Mouse (Mus musculus) ES-E14 (cell line): Measurements from ENCODE around the gene Usp48. TPM values are rescaled to one million over a fixed set of nuclear protein-coding genes. Genes with fewer than 3 reads are reported as not detected.

Experiments
- DNase-seq: peaks from one replicate; pipeline ENCODE4 v3.0.0-alpha.2; 2013; ENCODE audit warnings: low read depth, low spot score
- H3K27ac ChIP-seq: 2 replicates; pipeline ENCODE4 v1.5.1; 2012; ENCODE audit warnings: low read depth, mild to moderate bottlenecking, low read length, moderate library complexity, mixed read lengths; ENCODE audit not compliant: poor library complexity, insufficient read depth, severe bottlenecking
- H3K36me3 ChIP-seq: 2 replicates; pipeline ENCODE4 v1.6.1; 2012; ENCODE audit warnings: mild to moderate bottlenecking, low read length, moderate library complexity, mixed read lengths; ENCODE audit not compliant: control insufficient read depth, poor library complexity, insufficient read depth, severe bottlenecking
- H3K4me1 ChIP-seq, 2 experiments: fragments of 150-350 bp in 1 of 2; sonication (generic) in 1 of 2; 2 replicates each; pipeline ENCODE4 v1.6.1; 2012; ENCODE audit warnings: low read length in 2 of 2, mild to moderate bottlenecking in 1 of 2, mixed read lengths in 1 of 2; ENCODE audit not compliant: control insufficient read depth in 2 of 2, insufficient read depth in 2 of 2, poor library complexity in 1 of 2
- H3K4me3 ChIP-seq, 2 experiments: fragments of 150-350 bp in 1 of 2; sonication (generic) in 1 of 2; 2 replicates each; pipeline ENCODE4 v1.5.1; 2012; ENCODE audit warnings: low read length in 2 of 2, low read depth in 1 of 2, mild to moderate bottlenecking in 1 of 2, mixed read lengths in 1 of 2; ENCODE audit not compliant: insufficient read depth in 1 of 2, poor library complexity in 1 of 2, severe bottlenecking in 1 of 2
- H3K9ac ChIP-seq: 2 replicates; pipeline ENCODE4 v1.6.1; 2012; ENCODE audit warnings: low read depth, mild to moderate bottlenecking, low read length, mixed read lengths; ENCODE audit not compliant: poor library complexity, insufficient read depth, severe bottlenecking
- H3K9me3 ChIP-seq: fragments of 150-350 bp; sonication (generic); 2 replicates; pipeline ENCODE4 v1.6.1; 2012; ENCODE audit warnings: low read depth, mild to moderate bottlenecking, low read length; ENCODE audit not compliant: control insufficient read depth, insufficient read depth
- CHD2 ChIP-seq: IDR thresholded peaks from 2 replicates; pipeline ENCODE4 v1.6.1; 2014; ENCODE audit warnings: mild to moderate bottlenecking, low read depth, low read length, inconsistent platforms
- HCFC1 ChIP-seq: IDR thresholded peaks from 2 replicates; pipeline ENCODE4 v1.6.1; 2012; ENCODE audit warnings: low read length, inconsistent platforms, borderline replicate concordance; ENCODE audit not compliant: insufficient read depth
- MAFK ChIP-seq: IDR thresholded peaks from 2 replicates; pipeline ENCODE4 v1.6.1; 2014; ENCODE audit warnings: mild to moderate bottlenecking, low read depth, low read length, inconsistent platforms; ENCODE audit not compliant: insufficient read depth
- ZC3H11A ChIP-seq: IDR thresholded peaks from 2 replicates; pipeline ENCODE4 v1.6.1; 2012; ENCODE audit warnings: low read depth, mild to moderate bottlenecking, inconsistent platforms, low read length, borderline replicate concordance
- in situ Hi-C, 2 experiments: fragments of 600-800 bp; cut with MboI; formaldehyde crosslinking; loops; one replicate each; pipeline ENCODE4 v1.15.1; 2025; ENCODE audit warnings: low sequenced_read_pairs in 2 of 2, inconsistent platforms in 1 of 2; ENCODE audit not compliant: unreplicated experiment in 2 of 2
- total RNA-seq: library from RNA; depleted of rRNA; stranded (reverse); fragments of 300-350 nt; gene quantifications from 2 replicates; pipeline ENCODE4 v1.2.3, GENCODE M21; 2012

Usp48 gene
- total RNA-seq, 1 experiment: 173 TPM

DNA sequence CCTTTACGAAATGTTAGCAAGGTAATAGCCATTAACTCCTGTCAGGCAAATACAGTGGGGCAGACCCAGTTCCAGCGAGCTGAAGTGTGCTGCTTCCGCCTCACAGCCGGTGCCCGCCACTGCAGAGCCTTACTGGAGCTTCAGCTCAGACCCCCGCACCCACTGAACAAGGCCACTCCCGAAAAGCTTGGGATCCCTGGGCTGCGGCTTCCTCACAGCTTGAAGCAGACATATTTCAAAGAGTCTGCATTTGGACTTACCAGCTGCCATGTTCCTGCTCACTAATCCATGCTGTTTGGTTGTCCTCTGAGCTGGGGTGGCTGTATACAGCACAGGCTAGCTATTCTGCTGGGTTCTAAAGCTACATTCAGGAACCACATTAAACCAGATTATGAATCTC lies 64.1 kb downstream of the Usp48 start:
- Histone ChIP-seq H3K27ac (peak overlapping the region; percentile 21; the same call in 1 of the 2 replicates), H3K9me3 (no peaks in the 10 kb centered on the region), H3K9ac (no peak overlapping the region), H3K4me1 (peaks cover 5 to 23% of the 10 kb centered on the region in 2 experiments; a peak in 3 of 4 replicates), H3K36me3 (peaks cover 49% of the 10 kb centered on the region), H3K4me3 (no peak overlapping the region)
- TF ChIP-seq HCFC1: no peak
- no peak for TF ChIP-seq MAFK
- TF ChIP-seq CHD2: no peak
- DNase-seq: no peak
- in situ Hi-C loops: no loop called here

DNA sequence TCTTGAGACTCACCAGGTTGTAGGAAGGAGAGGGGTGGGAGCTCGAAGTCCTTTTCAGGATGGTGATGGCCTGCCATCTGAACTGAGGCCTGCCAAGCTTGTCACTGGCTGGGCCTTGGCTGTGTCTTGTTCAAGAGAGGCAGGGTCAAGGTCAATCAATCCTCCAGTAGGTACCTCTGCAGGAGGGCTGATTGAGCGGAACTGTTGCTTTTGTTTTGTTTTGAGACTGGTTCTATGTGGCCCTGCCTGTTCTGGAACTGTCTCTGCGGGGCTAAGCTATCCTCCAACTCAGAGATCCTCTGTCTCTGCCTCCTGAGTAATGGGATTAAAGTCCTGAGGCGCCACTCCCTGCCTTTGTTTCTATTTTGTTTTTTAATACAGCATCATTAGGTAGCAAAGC lies 66.0 kb downstream of the Usp48 start:
- Histone ChIP-seq H3K4me1 (peaks cover 5 to 23% of the 10 kb centered on the region in 2 experiments; a peak in 3 of 4 replicates), H3K27ac (peak overlapping the region; percentile 81), H3K4me3 (no peak overlapping the region), H3K9ac (no peak overlapping the region), H3K36me3 (peaks cover 33% of the 10 kb centered on the region), H3K9me3 (no peaks in the 10 kb centered on the region)
- DNase-seq: peak; percentile 61
- TF ChIP-seq ZC3H11A: no peak
- in situ Hi-C loops: no loop called here

DNA sequence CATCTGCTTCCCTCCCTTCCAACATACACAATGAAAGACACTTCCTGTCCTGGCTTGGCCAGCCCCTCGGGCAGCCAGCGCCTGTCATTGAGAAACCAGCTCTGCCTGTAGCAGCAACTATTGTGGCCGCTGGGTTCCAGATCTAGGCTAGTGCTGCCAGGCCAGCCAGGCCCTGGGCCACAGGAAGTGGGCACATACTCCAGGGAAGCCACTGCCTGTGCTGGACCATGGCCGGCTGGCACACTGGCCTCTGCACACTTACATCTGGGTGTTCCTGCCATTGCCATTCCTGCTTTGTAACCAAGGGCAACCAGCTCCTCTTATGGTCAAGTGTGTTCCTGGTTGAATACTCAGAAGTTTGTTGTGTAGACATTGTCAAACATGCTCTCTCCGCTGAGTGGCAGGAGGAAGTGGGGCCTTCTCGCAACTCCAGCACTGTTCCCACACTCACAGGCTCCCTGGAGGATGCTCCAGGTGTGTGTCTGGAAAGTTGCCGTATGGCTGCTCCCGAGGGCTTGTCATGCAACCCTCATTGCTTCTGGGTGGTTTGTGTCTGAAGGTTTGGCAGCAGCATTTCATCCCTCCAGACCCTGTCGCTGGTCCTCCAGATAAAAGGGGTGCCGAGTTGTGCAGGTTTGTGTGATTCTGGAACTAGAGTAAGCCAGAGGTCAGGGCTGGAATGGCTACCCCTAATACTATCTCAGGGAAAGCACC lies 67.0 kb downstream of the Usp48 start:
- Histone ChIP-seq H3K4me1 (peaks cover 5 to 20% of the 10 kb centered on the region in 2 experiments; a peak in 3 of 4 replicates), H3K9ac (no peak overlapping the region), H3K27ac (peak overlapping the region; percentile 37; the same call in 1 of the 2 replicates), H3K4me3 (no peak overlapping the region), H3K9me3 (no peaks in the 10 kb centered on the region), H3K36me3 (peaks cover 24% of the 10 kb centered on the region)
- in situ Hi-C loops: no loop called here
- DNase-seq: no peak
- TF ChIP-seq CHD2: no peak
- TF ChIP-seq HCFC1: no peak
- no peak for TF ChIP-seq MAFK

DNA sequence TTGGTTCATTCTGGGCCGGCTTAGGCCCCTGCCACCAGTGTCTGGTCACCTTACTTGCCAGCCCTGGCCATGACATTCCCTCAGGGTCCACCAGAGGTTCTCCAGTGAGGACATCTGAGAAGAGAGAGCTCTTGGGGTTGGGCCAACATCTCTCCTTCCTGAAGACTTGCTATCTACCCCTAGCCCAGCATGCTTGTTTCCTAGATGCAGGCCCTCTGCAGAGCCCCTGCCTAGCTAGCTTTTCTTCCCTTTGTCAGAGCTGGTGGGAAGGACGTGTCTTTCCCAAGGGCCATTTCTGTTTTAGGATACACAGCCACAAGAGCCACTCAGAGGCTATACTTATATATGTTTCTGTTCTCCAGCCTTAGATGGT lies 67.5 kb downstream of the Usp48 start:
- no peak for DNase-seq
- in situ Hi-C loops: no loop called here
- Histone ChIP-seq H3K36me3 (peaks cover 19% of the 10 kb centered on the region), H3K9ac (no peak overlapping the region), H3K4me1 (peaks cover 5 to 20% of the 10 kb centered on the region in 2 experiments; a peak in 3 of 4 replicates), H3K27ac (no peak overlapping the region), H3K9me3 (no peaks in the 10 kb centered on the region), H3K4me3 (no peak overlapping the region)
- no peak for TF ChIP-seq HCFC1

DNA sequence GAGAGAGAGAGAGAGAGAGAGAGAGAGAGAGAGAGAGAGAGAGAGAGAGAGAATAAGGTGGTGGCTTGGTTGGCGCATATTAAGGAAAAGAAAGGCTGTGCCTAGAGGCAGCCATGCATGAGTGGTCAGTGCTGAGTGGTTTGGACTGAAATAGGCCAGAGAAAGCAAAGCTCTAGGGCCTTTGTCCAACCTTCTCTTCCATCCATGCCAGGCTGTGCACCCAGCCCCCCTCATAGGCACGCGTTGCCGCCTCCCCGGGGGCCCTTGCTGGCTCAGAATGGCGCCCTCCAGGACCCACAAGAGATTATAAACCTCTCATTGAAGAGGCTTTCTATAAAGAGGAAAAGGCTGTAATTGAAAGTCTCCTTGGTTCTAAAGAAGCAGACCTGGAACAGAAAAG lies 68.0 kb downstream of the Usp48 start:
- H3K4me1 ChIP-seq: peaks cover 5 to 19% of the 10 kb centered on the region in 2 experiments; a peak in 3 of 4 replicates
- TF ChIP-seq ZC3H11A: no peak
- H3K9me3 ChIP-seq: no peaks in the 10 kb centered on the region
- H3K4me3 ChIP-seq: no peak overlapping the region
- in situ Hi-C loops: no loop called here
- H3K9ac ChIP-seq: no peak overlapping the region
- no peak for DNase-seq
- H3K27ac ChIP-seq: no peak overlapping the region
- peaks cover 14% of the 10 kb centered on the region for H3K36me3 ChIP-seq
